Mouse (Mus musculus): ENCODE results near the gene Gm13279. TPM values are rescaled to one million over a fixed set of nuclear protein-coding genes. Genes with fewer than 3 reads are reported as not detected.
"Not testable (repeated sequence)": the region's sequence is repeated elsewhere in the genome, so short reads cannot be mapped to it uniquely, and the experiment has no call there.

Gm13279 gene
- polyA plus RNA-seq, 1 experiment from 2014 or later, result not detected

- H3K27ac ChIP-seq (replicated peaks; ENCODE audit: low read depth, low read length); H3K4me1 ChIP-seq (ENCODE audit: control insufficient read depth, insufficient read depth, low read length); DNase-seq (ENCODE audit: low spot score); H3K4me3 ChIP-seq (ENCODE audit: low read depth, low read length); H3K9me3 ChIP-seq (replicated peaks; ENCODE audit: control insufficient read depth, low read length); H3K9ac ChIP-seq (replicated peaks; ENCODE audit: low read length); ATAC-seq (replicated peaks; ENCODE audit: insufficient number of reproducible peaks, low FRiP score, low TSS enrichment, low read depth); H3K4me2 ChIP-seq (ENCODE audit: low read depth, low read length); H3K27me3 ChIP-seq (ENCODE audit: control insufficient read depth, insufficient read depth, low read length); H3K36me3 ChIP-seq (replicated peaks; ENCODE audit: control insufficient read depth, insufficient read depth, low read depth, low read length): not testable (repeated sequence)
- 11% methylated on average over 3 of the region's 7 CpGs for WGBS
Observed at GRCm38 (mm10) chr4:88781831-88782230, 15.4 kb upstream of the Gm13279 start, which contains the start of gene Ifnz. Gene Ifnz, plus strand, starts transcription at chr4:88782131.

GRCm38 (mm10) chr4:88782335-88782734 is 14.9 kb upstream of the Gm13279 start:
- not testable (repeated sequence) for H3K4me1 ChIP-seq (ENCODE audit: control insufficient read depth, insufficient read depth, low read length); H3K27ac ChIP-seq (replicated peaks; ENCODE audit: low read depth, low read length); H3K36me3 ChIP-seq (replicated peaks; ENCODE audit: control insufficient read depth, insufficient read depth, low read depth, low read length); DNase-seq (ENCODE audit: low spot score); H3K9me3 ChIP-seq (replicated peaks; ENCODE audit: control insufficient read depth, low read length); H3K27me3 ChIP-seq (ENCODE audit: control insufficient read depth, insufficient read depth, low read length); ATAC-seq (replicated peaks; ENCODE audit: insufficient number of reproducible peaks, low FRiP score, low TSS enrichment, low read depth); H3K9ac ChIP-seq (replicated peaks; ENCODE audit: low read length); H3K4me2 ChIP-seq (ENCODE audit: low read depth, low read length); H3K4me3 ChIP-seq (ENCODE audit: low read depth, low read length)
- WGBS, result 0% methylated on average over 3 of the region's 31 CpGs

GRCm38 (mm10) chr4:88785409-88785808 is 11.8 kb upstream of the Gm13279 start, which contains the start of gene Gm13276:
Gene Gm13276, plus strand, starts transcription at chr4:88785709.
- H3K9me3 ChIP-seq (replicated peaks; ENCODE audit: control insufficient read depth, low read length); H3K27me3 ChIP-seq (ENCODE audit: control insufficient read depth, insufficient read depth, low read length); ATAC-seq (replicated peaks; ENCODE audit: insufficient number of reproducible peaks, low FRiP score, low TSS enrichment, low read depth); H3K4me2 ChIP-seq (ENCODE audit: low read depth, low read length); H3K9ac ChIP-seq (replicated peaks; ENCODE audit: low read length); H3K36me3 ChIP-seq (replicated peaks; ENCODE audit: control insufficient read depth, insufficient read depth, low read depth, low read length); DNase-seq (ENCODE audit: low spot score); H3K4me1 ChIP-seq (ENCODE audit: control insufficient read depth, insufficient read depth, low read length); H3K27ac ChIP-seq (replicated peaks; ENCODE audit: low read depth, low read length); H3K4me3 ChIP-seq (ENCODE audit: low read depth, low read length): not testable (repeated sequence)
- no CpG with 5 or more reads among the region's 27 CpGs for WGBS

- not testable (repeated sequence) for H3K27me3 ChIP-seq (ENCODE audit: control insufficient read depth, insufficient read depth, low read length); DNase-seq (ENCODE audit: low spot score); H3K4me3 ChIP-seq (ENCODE audit: low read depth, low read length); H3K4me2 ChIP-seq (ENCODE audit: low read depth, low read length); ATAC-seq (replicated peaks; ENCODE audit: insufficient number of reproducible peaks, low FRiP score, low TSS enrichment, low read depth); H3K9ac ChIP-seq (replicated peaks; ENCODE audit: low read length); H3K4me1 ChIP-seq (ENCODE audit: control insufficient read depth, insufficient read depth, low read length); H3K9me3 ChIP-seq (replicated peaks; ENCODE audit: control insufficient read depth, low read length); H3K36me3 ChIP-seq (replicated peaks; ENCODE audit: control insufficient read depth, insufficient read depth, low read depth, low read length); H3K27ac ChIP-seq (replicated peaks; ENCODE audit: low read depth, low read length)
- WGBS, result 0% methylated on average over 3 of the region's 28 CpGs
Observed at GRCm38 (mm10) chr4:88788402-88788801, 8.8 kb upstream of the Gm13279 start, which contains the start of gene Gm13277. Gene Gm13277, plus strand, starts transcription at chr4:88788632.

- not testable (repeated sequence) for DNase-seq (ENCODE audit: low spot score)
Observed at GRCm38 (mm10) chr4:88791250-88791649, 5.9 kb upstream of the Gm13279 start, which contains the start of gene Gm13278. Gene Gm13278, plus strand, starts transcription at chr4:88791550.

DNA sequence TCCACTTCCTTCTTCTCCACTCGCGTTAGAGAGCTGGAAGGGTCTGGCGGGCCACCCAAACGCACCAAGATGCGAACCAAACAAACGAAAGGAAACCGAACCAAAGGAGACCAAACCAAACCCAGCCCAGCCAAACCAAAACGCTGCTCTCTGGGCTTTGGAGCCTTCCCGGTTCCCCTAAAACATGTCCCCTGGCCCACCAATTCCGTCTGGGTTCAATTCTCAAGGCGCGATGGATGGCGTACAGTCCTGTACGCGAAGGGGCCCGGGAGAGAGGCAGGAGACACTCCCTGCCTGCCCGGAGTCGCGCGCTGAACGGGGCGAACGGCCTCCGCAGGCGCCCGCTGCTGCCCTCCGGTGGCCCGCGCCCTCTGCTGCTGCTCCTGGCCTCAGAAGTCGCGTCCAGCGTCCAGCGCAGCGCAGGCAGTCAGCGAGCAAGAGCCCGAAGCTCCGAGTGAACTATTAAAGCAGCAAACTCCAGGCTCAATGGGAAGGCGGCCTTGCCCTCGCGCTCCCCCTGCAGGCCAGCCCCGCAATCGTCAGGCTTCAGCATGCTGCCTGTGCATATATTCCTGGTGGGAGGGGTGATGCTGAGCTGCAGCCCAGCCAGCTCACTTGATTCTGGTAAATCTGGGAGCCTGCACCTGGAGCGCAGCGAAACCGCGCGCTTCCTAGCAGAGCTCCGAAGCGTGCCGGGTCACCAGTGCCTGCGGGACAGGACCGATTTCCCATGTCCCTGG is 3.1 kb upstream of the Gm13279 start, which contains the start of gene Gm13275:
TSS of gene Gm13275 (plus strand) at position 552 of the 740 bp plus-strand sequence.
- H3K4me1 ChIP-seq (ENCODE audit: control insufficient read depth, insufficient read depth, low read length); H3K27ac ChIP-seq (replicated peaks; ENCODE audit: low read depth, low read length); H3K36me3 ChIP-seq (replicated peaks; ENCODE audit: control insufficient read depth, insufficient read depth, low read depth, low read length); H3K4me3 ChIP-seq (ENCODE audit: low read depth, low read length); H3K9ac ChIP-seq (replicated peaks; ENCODE audit: low read length); ATAC-seq (replicated peaks; ENCODE audit: insufficient number of reproducible peaks, low FRiP score, low TSS enrichment, low read depth); DNase-seq (ENCODE audit: low spot score); H3K27me3 ChIP-seq (ENCODE audit: control insufficient read depth, insufficient read depth, low read length); H3K9me3 ChIP-seq (replicated peaks; ENCODE audit: control insufficient read depth, low read length); H3K4me2 ChIP-seq (ENCODE audit: low read depth, low read length): not testable (repeated sequence)
- WGBS, result 1% methylated on average over 9 of the region's 52 CpGs

More at GRCm38 (mm10) chr4:88791250-88791649, 5.9 kb upstream of the Gm13279 start, which contains the start of gene Gm13278:
- H3K36me3 ChIP-seq (replicated peaks; ENCODE audit: control insufficient read depth, insufficient read depth, low read depth, low read length); H3K9ac ChIP-seq (replicated peaks; ENCODE audit: low read length); H3K27ac ChIP-seq (replicated peaks; ENCODE audit: low read depth, low read length); H3K4me3 ChIP-seq (ENCODE audit: low read depth, low read length); H3K27me3 ChIP-seq (ENCODE audit: control insufficient read depth, insufficient read depth, low read length); ATAC-seq (replicated peaks; ENCODE audit: insufficient number of reproducible peaks, low FRiP score, low TSS enrichment, low read depth); H3K9me3 ChIP-seq (replicated peaks; ENCODE audit: control insufficient read depth, low read length); H3K4me2 ChIP-seq (ENCODE audit: low read depth, low read length); H3K4me1 ChIP-seq (ENCODE audit: control insufficient read depth, insufficient read depth, low read length): not testable (repeated sequence)
- no CpG with 5 or more reads among the region's 28 CpGs for WGBS

- DNase-seq (ENCODE audit: low spot score); H3K4me3 ChIP-seq (ENCODE audit: low read depth, low read length); H3K27me3 ChIP-seq (ENCODE audit: control insufficient read depth, insufficient read depth, low read length); ATAC-seq (replicated peaks; ENCODE audit: insufficient number of reproducible peaks, low FRiP score, low TSS enrichment, low read depth); H3K36me3 ChIP-seq (replicated peaks; ENCODE audit: control insufficient read depth, insufficient read depth, low read depth, low read length); H3K4me2 ChIP-seq (ENCODE audit: low read depth, low read length); H3K9me3 ChIP-seq (replicated peaks; ENCODE audit: control insufficient read depth, low read length); H3K9ac ChIP-seq (replicated peaks; ENCODE audit: low read length); H3K4me1 ChIP-seq (ENCODE audit: control insufficient read depth, insufficient read depth, low read length); H3K27ac ChIP-seq (replicated peaks; ENCODE audit: low read depth, low read length): not testable (repeated sequence)
- 10% methylated on average over 3 of the region's 7 CpGs for WGBS
Observed at GRCm38 (mm10) chr4:88799365-88799764, 2.2 kb downstream of the Gm13279 start, which contains the start of gene Gm13285. Gene Gm13285, plus strand, starts transcription at chr4:88799665.

DNA sequence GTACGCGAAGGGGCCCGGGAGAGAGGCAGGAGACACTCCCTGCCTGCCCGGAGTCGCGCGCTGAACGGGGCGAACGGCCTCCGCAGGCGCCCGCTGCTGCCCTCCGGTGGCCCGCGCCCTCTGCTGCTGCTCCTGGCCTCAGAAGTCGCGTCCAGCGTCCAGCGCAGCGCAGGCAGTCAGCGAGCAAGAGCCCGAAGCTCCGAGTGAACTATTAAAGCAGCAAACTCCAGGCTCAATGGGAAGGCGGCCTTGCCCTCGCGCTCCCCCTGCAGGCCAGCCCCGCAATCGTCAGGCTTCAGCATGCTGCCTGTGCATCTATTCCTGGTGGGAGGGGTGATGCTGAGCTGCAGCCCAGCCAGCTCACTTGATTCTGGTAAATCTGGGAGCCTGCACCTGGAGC is 5.8 kb downstream of the Gm13279 start, which contains the start of gene Gm13287:
TSS of gene Gm13287 (plus strand) at position 301 of the 400 bp plus-strand sequence.
- not testable (repeated sequence) for H3K9ac ChIP-seq (replicated peaks; ENCODE audit: low read length); H3K27ac ChIP-seq (replicated peaks; ENCODE audit: low read depth, low read length); H3K4me1 ChIP-seq (ENCODE audit: control insufficient read depth, insufficient read depth, low read length); H3K4me3 ChIP-seq (ENCODE audit: low read depth, low read length); H3K36me3 ChIP-seq (replicated peaks; ENCODE audit: control insufficient read depth, insufficient read depth, low read depth, low read length); ATAC-seq (replicated peaks; ENCODE audit: insufficient number of reproducible peaks, low FRiP score, low TSS enrichment, low read depth); H3K4me2 ChIP-seq (ENCODE audit: low read depth, low read length); H3K9me3 ChIP-seq (replicated peaks; ENCODE audit: control insufficient read depth, low read length); DNase-seq (ENCODE audit: low spot score); H3K27me3 ChIP-seq (ENCODE audit: control insufficient read depth, insufficient read depth, low read length)
- no CpG with 5 or more reads among the region's 29 CpGs for WGBS
